Mouse (Mus musculus) small intestine, adult 2 months (tissue): ENCODE measurements around the gene Tnni3k.

Source experiments
- CTCF ChIP-seq: fragments of 200-500 bp; IDR thresholded peaks from 2 replicates; pipeline ENCODE4 v1.5.1; 2012; ENCODE audit warnings: low read depth, mild to moderate bottlenecking, control low read depth, inconsistent platforms, low read length, moderate library complexity, mixed read lengths; ENCODE audit not compliant: insufficient replicate concordance, insufficient read length; ENCODE audit errors: extremely low read depth
- POLR2A ChIP-seq: fragments of 200-500 bp; IDR thresholded peaks from 2 replicates; pipeline ENCODE4 v1.6.1; 2012; ENCODE audit warnings: low read depth, mild to moderate bottlenecking, control low read depth, inconsistent platforms, low read length, moderate library complexity

- TF ChIP-seq POLR2A (no peak), CTCF (no peak)
Measured at GRCm38 (mm10) chr3:154979101-154979500, 76.1 kb downstream of the Tnni3k start.
